In the genomic region with DNA sequence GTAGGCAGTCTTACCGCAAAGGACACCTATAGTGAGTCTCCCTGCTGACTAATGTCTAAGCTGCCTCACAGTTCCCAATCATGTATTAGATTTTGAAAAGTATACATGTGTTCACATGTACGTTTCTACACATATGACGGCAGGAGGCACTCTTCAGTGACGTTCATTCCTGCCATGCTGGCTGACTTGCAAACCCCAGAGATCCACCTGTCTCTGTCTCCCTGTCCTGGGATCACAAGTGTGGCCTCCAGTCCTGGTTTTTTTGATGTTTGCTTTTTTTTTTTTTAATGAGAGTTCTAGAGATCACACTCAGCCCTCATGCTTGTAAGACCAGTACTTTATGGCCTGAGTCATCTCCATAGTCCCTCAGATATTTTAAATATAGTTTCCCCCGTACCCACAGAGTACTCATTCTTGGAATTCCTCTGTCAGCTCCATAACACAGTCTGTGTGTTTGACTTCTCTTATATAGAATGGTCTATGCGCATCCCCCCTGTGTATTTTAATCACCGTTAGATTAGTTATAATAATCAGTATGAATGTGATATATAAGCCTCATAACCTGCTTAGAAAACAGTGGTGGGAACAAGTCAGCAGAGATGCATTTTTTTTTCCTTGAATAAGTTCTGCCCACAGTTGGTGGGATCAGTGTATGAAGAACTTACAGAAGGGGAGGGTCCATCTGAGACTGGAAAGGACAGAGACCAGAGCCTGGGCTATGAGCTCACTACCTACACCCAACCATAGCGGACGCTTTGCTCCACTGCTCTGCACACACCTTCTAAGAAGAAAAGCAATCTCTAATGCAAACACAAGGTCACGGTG, we compare ENCODE assay signal across 17 mouse cellular contexts. TPM values are rescaled to one million over a fixed set of nuclear protein-coding genes. Genes with fewer than 3 reads are reported as not detected.
DNase-seq lines count a peak whose midpoint lies in the region; ATAC-seq and TF ChIP-seq lines count a peak whose summit lies in the region.
"Had no signal": no experiment of that assay in that cellular context is flagged by ENCODE, and none has a peak within 500 bp of the region (broad histone marks: within the 10 kb centered on the region; RNA-seq: fewer than 3 reads in every experiment).

No protein-coding gene starts in this region.

- H3K9ac ChIP-seq in kidney, embryonic 16.5 days (replicated peaks; ENCODE audit: low read length) = no peak overlapping the region
- H3K9ac ChIP-seq: embryonic facial prominence, embryonic 12.5 days; forebrain, embryonic 15.5 days; limb, embryonic 13.5 days had no signal

- TF ChIP-seq POLR2A in small intestine, adult 2 months (IDR thresholded peaks at IDR 0.05; ENCODE audit: low read depth, low read length) = no peak

- H3K27me3 ChIP-seq in kidney, embryonic 16.5 days (ENCODE audit: insufficient read depth, low read length) = no peaks in the 10 kb centered on the region
- no peaks in the 10 kb centered on the region for H3K27me3 ChIP-seq in small intestine, adult 2 months (ENCODE audit: control insufficient read depth, insufficient read depth, low read length)
- H3K27me3 ChIP-seq in hindbrain, embryonic 10.5 days (ENCODE audit: insufficient read depth, poor library complexity, severe bottlenecking) = no peaks in the 10 kb centered on the region
- H3K27me3 ChIP-seq: embryonic facial prominence, embryonic 12.5 days; forebrain, embryonic 15.5 days; limb, embryonic 13.5 days had no signal

- no peaks in the 10 kb centered on the region for H3K36me3 ChIP-seq in kidney, embryonic 16.5 days (ENCODE audit: insufficient read depth, low read length)
- H3K36me3 ChIP-seq in small intestine, adult 2 months (ENCODE audit: control insufficient read depth, insufficient read depth, low read length) = no peaks in the 10 kb centered on the region
- H3K36me3 ChIP-seq in hindbrain, embryonic 10.5 days = no peaks in the 10 kb centered on the region
- H3K36me3 ChIP-seq: embryonic facial prominence, embryonic 12.5 days; forebrain, embryonic 15.5 days; limb, embryonic 13.5 days had no signal

- DNase-seq in embryo, embryonic 10 days (ENCODE audit: low spot score) = peak; percentile 31
- no peak for DNase-seq in embryo, embryonic 10.5 days (ENCODE audit: low spot score)
- DNase-seq in kidney, postnatal 36 days = no peak
- no peak for DNase-seq in hindbrain, embryonic 10.5 days (ENCODE audit: low spot score)
- no peak for DNase-seq in adrenal gland, adult 2 months
- DNase-seq: adrenal gland, postnatal 25 days; cerebellum, postnatal 14 days; lung, adult 2 months; right cerebral cortex, postnatal 14 days; thymus, postnatal 14 days had no signal

- WGBS in kidney, embryonic 16.5 days = 59% methylated on average over 10 of the region's 10 CpGs
- WGBS in small intestine, adult 2 months = 82% methylated on average over 10 of the region's 10 CpGs
- WGBS in hindbrain, embryonic 10.5 days = 78% methylated on average over 10 of the region's 10 CpGs

- TF ChIP-seq CTCF in small intestine, adult 2 months (IDR thresholded peaks at IDR 0.05; ENCODE audit: extremely low read depth, insufficient read length, insufficient replicate concordance, low read depth, low read length) = no peak

- H3K4me3 ChIP-seq in kidney, embryonic 16.5 days (ENCODE audit: low read length) = no peak overlapping the region
- H3K4me3 ChIP-seq in brown adipose tissue, adult 24 weeks (ENCODE audit: insufficient read depth, low read depth, low read length) = no peak overlapping the region
- no peak overlapping the region for H3K4me3 ChIP-seq in small intestine, adult 2 months (ENCODE audit: low read depth, low read length)
- H3K4me3 ChIP-seq in hindbrain, embryonic 10.5 days = no peak overlapping the region
- H3K4me3 ChIP-seq: embryonic facial prominence, embryonic 12.5 days; forebrain, embryonic 15.5 days; limb, embryonic 13.5 days had no signal

- H3K4me2 ChIP-seq in kidney, embryonic 16.5 days (replicated peaks; ENCODE audit: low read depth, low read length) = no peak overlapping the region
- H3K4me2 ChIP-seq: embryonic facial prominence, embryonic 12.5 days; forebrain, embryonic 15.5 days; limb, embryonic 13.5 days; midbrain, embryonic 11.5 days had no signal

- peak; percentile 69; the same call in 1 of the 2 replicates for ATAC-seq in kidney, embryonic 16.5 days (ENCODE audit: low FRiP score, low TSS enrichment)
- ATAC-seq: forebrain, embryonic 15.5 days had no signal

- H3K4me1 ChIP-seq in kidney, embryonic 16.5 days (ENCODE audit: insufficient read depth, low read length) = peaks cover 19% of the 10 kb centered on the region
- peaks cover 42% of the 10 kb centered on the region for H3K4me1 ChIP-seq in brown adipose tissue, adult 24 weeks (ENCODE audit: control insufficient read depth, insufficient read depth, insufficient read length, low read length)
- H3K4me1 ChIP-seq in small intestine, adult 2 months (ENCODE audit: control insufficient read depth, insufficient read depth, insufficient read length, low read length) = no peaks in the 10 kb centered on the region; the same call in 1 of the 2 replicates
- peaks cover 15% of the 10 kb centered on the region for H3K4me1 ChIP-seq in hindbrain, embryonic 10.5 days (replicated peaks)
- H3K4me1 ChIP-seq: forebrain, embryonic 15.5 days had no signal

- no peaks in the 10 kb centered on the region for H3K9me3 ChIP-seq in kidney, embryonic 16.5 days (ENCODE audit: low read length)
- no peaks in the 10 kb centered on the region for H3K9me3 ChIP-seq in hindbrain, embryonic 10.5 days
- H3K9me3 ChIP-seq: embryonic facial prominence, embryonic 12.5 days; forebrain, embryonic 15.5 days; limb, embryonic 13.5 days had no signal

- H3K27ac ChIP-seq in kidney, embryonic 16.5 days (ENCODE audit: low read length) = 0 out of 2 replicates have a peak overlapping the region, but pooled peaks have one; percentile 61
- H3K27ac ChIP-seq in brown adipose tissue, adult 24 weeks (replicated peaks; ENCODE audit: low read depth, low read length) = peak overlapping the region; percentile 59
- peak overlapping the region; percentile 75 for H3K27ac ChIP-seq in small intestine, adult 2 months (ENCODE audit: insufficient read depth, low read depth, low read length)
- H3K27ac ChIP-seq in hindbrain, embryonic 10.5 days = no peak overlapping the region
- H3K27ac ChIP-seq: embryonic facial prominence, embryonic 12.5 days; forebrain, embryonic 15.5 days; limb, embryonic 13.5 days had no signal

RNA-seq across cellular contexts. Expression of a gene that starts 40.3 kb away (rescaled TPM):
- 69.3 and 72.7 TPM in 2 replicates for polyA plus RNA-seq in kidney, embryonic 16.5 days (2015; fragmentation: Nextera tagmentation; extraction: Ambion mirVana)
- polyA plus RNA-seq in brown adipose tissue, adult 24 weeks (2012; ENCODE audit: insufficient read depth, insufficient read length, missing spikeins) = 11.8 and 19.5 TPM in 2 replicates
- polyA plus RNA-seq in small intestine, adult 2 months (2012; rRNA removed) = 69.5 and 115 TPM in 2 replicates
- 19.6 and 23.9 TPM in 2 replicates for polyA plus RNA-seq in hindbrain, embryonic 10.5 days (2016; fragmentation: Nextera tagmentation; extraction: Ambion mirVana)
- total RNA-seq in adrenal gland, adult 2 months (2021) = 10 to 100 TPM; 40.1 to 47.7 TPM
- polyA plus RNA-seq in adrenal gland, adult 2 months (2012; rRNA removed) = 97.9 and 122 TPM in 2 replicates
